In the genomic region with DNA sequence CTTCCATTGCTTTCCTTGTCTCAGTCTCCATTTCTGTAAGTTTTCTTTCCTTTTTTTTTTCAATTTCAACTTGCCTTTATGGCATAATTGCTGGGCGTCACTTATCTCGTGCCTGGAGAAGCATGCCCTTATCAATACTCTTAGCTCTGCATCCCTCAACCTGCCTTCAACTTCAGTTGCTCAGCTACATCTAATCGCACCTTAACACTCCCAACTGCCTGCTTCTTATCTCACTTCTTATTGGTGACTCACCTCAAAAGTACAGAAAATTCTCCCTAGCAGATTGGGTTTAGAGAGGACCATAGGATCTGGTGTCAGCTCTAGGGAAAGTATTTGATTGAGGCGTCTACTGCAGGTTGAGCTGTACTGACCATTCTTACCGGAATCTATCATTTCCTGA, we compare ENCODE assay signal across 13 mouse cellular contexts.
DNase-seq lines count a peak whose midpoint lies in the region; ATAC-seq lines count a peak whose summit lies in the region.
"Had no signal": no experiment of that assay in that cellular context is flagged by ENCODE, and none has a peak within 500 bp of the region (broad histone marks: within the 10 kb centered on the region; RNA-seq: fewer than 3 reads in every experiment).

No protein-coding gene starts in this region.

- WGBS in heart, embryonic 11.5 days (ENCODE audit: insufficient replicate concordance), result 43% methylated on average over 5 of the region's 5 CpGs
- 79% methylated on average over 5 of the region's 5 CpGs for WGBS in midbrain, embryonic 10.5 days
- 70% methylated on average over 5 of the region's 5 CpGs for WGBS in midbrain, embryonic 13.5 days
- 53% methylated on average over 5 of the region's 5 CpGs for WGBS in intestine, embryonic 16.5 days
- 73% methylated on average over 5 of the region's 5 CpGs for WGBS in midbrain, embryonic 16.5 days

- H3K9me3 ChIP-seq in heart, embryonic 11.5 days (replicated peaks; ENCODE audit: control insufficient read depth, low read length), result no peaks in the 10 kb centered on the region
- H3K9me3 ChIP-seq in midbrain, embryonic 10.5 days (replicated peaks), result no peaks in the 10 kb centered on the region
- H3K9me3 ChIP-seq in midbrain, embryonic 13.5 days, result no peaks in the 10 kb centered on the region
- no peaks in the 10 kb centered on the region for H3K9me3 ChIP-seq in intestine, embryonic 16.5 days (ENCODE audit: control insufficient read depth, low read length)
- no peaks in the 10 kb centered on the region for H3K9me3 ChIP-seq in midbrain, embryonic 16.5 days (replicated peaks; ENCODE audit: control insufficient read depth, low read length, poor library complexity, severe bottlenecking)
- H3K9me3 ChIP-seq: heart, embryonic 10.5 days; limb, embryonic 10.5 days had no signal

- H3K4me3 ChIP-seq in heart, embryonic 11.5 days (ENCODE audit: low read depth, low read length), result no peak overlapping the region
- H3K4me3 ChIP-seq in midbrain, embryonic 10.5 days, result no peak overlapping the region
- no peak overlapping the region for H3K4me3 ChIP-seq in midbrain, embryonic 13.5 days (replicated peaks)
- H3K4me3 ChIP-seq in intestine, embryonic 16.5 days (ENCODE audit: low read length), result no peak overlapping the region
- H3K4me3 ChIP-seq in midbrain, embryonic 16.5 days (ENCODE audit: low read depth, low read length), result no peak overlapping the region
- H3K4me3 ChIP-seq: heart, embryonic 10.5 days; limb, embryonic 10.5 days had no signal

- H3K36me3 ChIP-seq in heart, embryonic 11.5 days (ENCODE audit: control insufficient read depth, insufficient read depth, low read length), result no peaks in the 10 kb centered on the region
- no peaks in the 10 kb centered on the region for H3K36me3 ChIP-seq in midbrain, embryonic 10.5 days
- no peaks in the 10 kb centered on the region for H3K36me3 ChIP-seq in midbrain, embryonic 13.5 days
- H3K36me3 ChIP-seq in intestine, embryonic 16.5 days (ENCODE audit: control insufficient read depth, insufficient read depth, low read length), result no peaks in the 10 kb centered on the region
- H3K36me3 ChIP-seq in midbrain, embryonic 16.5 days (ENCODE audit: control insufficient read depth, insufficient read depth, low read length), result no peaks in the 10 kb centered on the region
- H3K36me3 ChIP-seq: heart, embryonic 10.5 days; limb, embryonic 10.5 days had no signal

- no peak for ATAC-seq in heart, embryonic 11.5 days (replicated peaks; ENCODE audit: insufficient number of reproducible peaks, low FRiP score, low TSS enrichment)
- no peak for ATAC-seq in midbrain, embryonic 13.5 days
- peak; percentile 100 for ATAC-seq in intestine, embryonic 16.5 days
- no peak for ATAC-seq in midbrain, embryonic 16.5 days

- H3K4me2 ChIP-seq in heart, embryonic 11.5 days, result 0 out of 2 replicates have a peak overlapping the region, but pooled peaks have one; percentile 10
- H3K4me2 ChIP-seq in midbrain, embryonic 13.5 days (replicated peaks), result no peak overlapping the region
- H3K4me2 ChIP-seq in intestine, embryonic 16.5 days (ENCODE audit: low read depth, low read length), result no peak overlapping the region
- no peak overlapping the region for H3K4me2 ChIP-seq in midbrain, embryonic 16.5 days (ENCODE audit: low read length)

- 0 out of 2 replicates have a peak, but pooled peaks cover 2% of the 10 kb centered on the region for H3K4me1 ChIP-seq in heart, embryonic 11.5 days (ENCODE audit: control insufficient read depth, insufficient read depth, low read length)
- H3K4me1 ChIP-seq in midbrain, embryonic 10.5 days, result peaks cover 7% of the 10 kb centered on the region; the same call in 1 of the 2 replicates
- H3K4me1 ChIP-seq in midbrain, embryonic 13.5 days (replicated peaks), result peaks cover 7% of the 10 kb centered on the region; the same call in 1 of the 2 replicates
- peaks cover 4% of the 10 kb centered on the region; the same call in 1 of the 2 replicates for H3K4me1 ChIP-seq in intestine, embryonic 16.5 days (ENCODE audit: control insufficient read depth, insufficient read depth, low read length)
- H3K4me1 ChIP-seq in midbrain, embryonic 16.5 days (ENCODE audit: control insufficient read depth, insufficient read depth, low read length), result 0 out of 2 replicates have a peak, but pooled peaks cover 3% of the 10 kb centered on the region
- H3K4me1 ChIP-seq: limb, embryonic 10.5 days had no signal

- no peak overlapping the region for H3K9ac ChIP-seq in heart, embryonic 11.5 days (ENCODE audit: low read depth, low read length)
- no peak overlapping the region for H3K9ac ChIP-seq in midbrain, embryonic 13.5 days (replicated peaks)
- H3K9ac ChIP-seq in intestine, embryonic 16.5 days (ENCODE audit: low read depth, low read length), result no peak overlapping the region
- H3K9ac ChIP-seq in midbrain, embryonic 16.5 days (ENCODE audit: low read depth, low read length), result no peak overlapping the region

- no peak for DNase-seq in heart, postnatal 4 days
- DNase-seq in midbrain, embryonic 10.5 days (ENCODE audit: low spot score), result no peak
- DNase-seq in layer of hippocampus, postnatal 10 days (ENCODE audit: low spot score in 2 of 2), result no peak
- DNase-seq in testis, postnatal 14 days (ENCODE audit: low spot score), result no peak
- DNase-seq: cerebellum, adult 18-20 months; kidney, postnatal 36 days; thymus, adult 2 months had no signal

- no peak overlapping the region for H3K27ac ChIP-seq in heart, embryonic 11.5 days (ENCODE audit: low read depth, low read length)
- 0 out of 2 replicates have a peak overlapping the region, but pooled peaks have one; percentile 6 for H3K27ac ChIP-seq in midbrain, embryonic 10.5 days (replicated peaks)
- H3K27ac ChIP-seq in midbrain, embryonic 13.5 days, result no peak overlapping the region
- H3K27ac ChIP-seq in intestine, embryonic 16.5 days (ENCODE audit: low read length), result no peak overlapping the region
- 0 out of 2 replicates have a peak overlapping the region, but pooled peaks have one; percentile 33 for H3K27ac ChIP-seq in midbrain, embryonic 16.5 days (ENCODE audit: low read length)
- H3K27ac ChIP-seq: heart, embryonic 10.5 days; limb, embryonic 10.5 days had no signal

- H3K27me3 ChIP-seq in heart, embryonic 11.5 days (ENCODE audit: control insufficient read depth, insufficient read depth, low read length), result no peaks in the 10 kb centered on the region
- no peaks in the 10 kb centered on the region for H3K27me3 ChIP-seq in midbrain, embryonic 10.5 days (ENCODE audit: low read depth, poor library complexity, severe bottlenecking)
- no peaks in the 10 kb centered on the region for H3K27me3 ChIP-seq in midbrain, embryonic 13.5 days
- no peaks in the 10 kb centered on the region for H3K27me3 ChIP-seq in intestine, embryonic 16.5 days (replicated peaks; ENCODE audit: control insufficient read depth, insufficient read depth, low read length)
- H3K27me3 ChIP-seq in midbrain, embryonic 16.5 days (ENCODE audit: control insufficient read depth, insufficient read depth, low read depth, low read length), result no peaks in the 10 kb centered on the region

Comparison
In these comparisons a context has a peak if more than half of its experiments do, and no peak if none do; other contexts are left out.
1. H3K27ac ChIP-seq: peak in midbrain, embryonic 10.5 days (single experiment) and midbrain, embryonic 16.5 days (single experiment); none in heart, embryonic 11.5 days (single experiment), midbrain, embryonic 13.5 days (single experiment) and intestine, embryonic 16.5 days (single experiment).